Mouse (Mus musculus) adrenal gland, postnatal 36 days (tissue): ENCODE results near the gene Jarid2. TPM values are rescaled to one million over a fixed set of nuclear protein-coding genes. Genes with fewer than 3 reads are reported as not detected.

Source experiments
- DNase-seq, 2 experiments: peaks; one replicate each; pipeline ENCODE4 v3.0.0; 2021; ENCODE audit warnings: mixed read lengths in 1 of 2
- total RNA-seq, 2 experiments: library from RNA; stranded (reverse); gene quantifications; 2 replicates each; pipeline ENCODE4 v1.2.3; 2021

Jarid2 gene
- total RNA-seq, 2 experiments from 2014 or later, result 35.8 to 40.6 TPM

DNA sequence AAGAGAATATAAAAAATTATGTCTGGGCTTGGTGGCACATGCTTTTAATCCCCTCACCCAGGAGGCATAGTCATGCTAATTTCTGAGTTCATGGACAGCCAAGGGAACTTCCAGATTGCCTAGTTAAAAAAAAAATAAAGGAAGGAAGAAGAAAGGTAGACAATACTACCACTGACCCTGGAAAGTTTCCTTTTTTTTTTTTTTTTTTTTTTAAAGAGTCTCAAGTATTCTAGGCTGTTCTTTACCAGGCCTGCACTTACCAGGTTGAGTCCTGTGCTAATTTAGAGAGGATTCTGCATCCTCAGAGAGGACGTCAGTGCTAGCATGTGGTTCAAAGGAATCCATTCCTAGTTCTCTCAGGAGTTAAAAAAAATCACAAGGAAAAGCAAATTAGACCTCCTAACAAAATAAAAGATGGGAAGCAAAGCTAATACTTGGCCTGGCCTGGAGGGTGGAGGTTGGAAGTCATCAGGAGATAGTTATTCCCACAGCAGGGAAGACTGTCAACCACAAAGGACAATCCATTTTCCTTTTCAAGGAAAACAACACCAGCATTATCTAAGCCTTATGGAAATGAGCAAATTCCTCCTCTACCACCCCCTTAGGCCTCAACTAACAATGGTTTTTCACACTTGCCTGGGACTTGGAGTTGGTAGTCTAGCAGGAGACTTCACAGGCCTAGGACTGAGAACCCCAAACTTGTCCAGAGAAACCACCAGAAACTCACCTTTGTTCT, 961 bp upstream of the Jarid2 start:
- DNase-seq, result no peak

DNA sequence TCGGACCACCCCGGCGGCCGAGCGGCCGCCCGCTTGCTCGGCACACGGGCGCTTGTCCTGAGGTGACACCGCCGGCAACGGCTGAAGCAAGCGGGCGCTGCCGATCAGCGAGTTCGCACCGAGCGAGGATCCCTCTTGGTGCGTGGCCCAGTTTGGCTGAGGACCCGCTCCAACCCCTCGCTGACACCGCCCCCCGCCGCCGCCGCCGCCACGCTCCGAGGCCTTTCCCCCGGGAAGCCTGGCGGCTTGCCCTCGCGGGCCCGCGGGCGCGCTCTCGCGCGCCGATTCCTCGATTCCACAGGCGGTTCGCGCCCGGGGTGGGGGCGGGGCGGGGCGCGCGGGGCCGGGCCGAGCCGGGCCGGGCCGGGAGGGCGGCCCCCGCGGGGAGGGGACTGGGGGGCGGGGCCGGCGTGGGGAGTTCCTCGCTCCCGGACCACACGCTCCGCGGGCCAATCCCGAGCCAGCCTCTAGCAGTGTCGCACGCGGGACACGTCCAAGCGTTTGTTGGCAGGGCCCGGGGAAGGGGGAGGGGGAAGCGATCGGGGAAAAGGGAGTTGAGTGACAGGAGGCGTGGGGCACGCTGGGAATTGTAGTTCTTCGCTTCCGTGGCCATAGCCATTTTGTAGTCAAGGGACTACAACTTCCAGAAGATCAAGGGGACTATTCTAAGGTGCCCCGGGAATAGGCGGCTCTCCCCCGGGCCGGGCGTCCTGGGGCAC, 1.0 kb downstream of the Jarid2 start:
- peak; percentile 100 for DNase-seq

DNA sequence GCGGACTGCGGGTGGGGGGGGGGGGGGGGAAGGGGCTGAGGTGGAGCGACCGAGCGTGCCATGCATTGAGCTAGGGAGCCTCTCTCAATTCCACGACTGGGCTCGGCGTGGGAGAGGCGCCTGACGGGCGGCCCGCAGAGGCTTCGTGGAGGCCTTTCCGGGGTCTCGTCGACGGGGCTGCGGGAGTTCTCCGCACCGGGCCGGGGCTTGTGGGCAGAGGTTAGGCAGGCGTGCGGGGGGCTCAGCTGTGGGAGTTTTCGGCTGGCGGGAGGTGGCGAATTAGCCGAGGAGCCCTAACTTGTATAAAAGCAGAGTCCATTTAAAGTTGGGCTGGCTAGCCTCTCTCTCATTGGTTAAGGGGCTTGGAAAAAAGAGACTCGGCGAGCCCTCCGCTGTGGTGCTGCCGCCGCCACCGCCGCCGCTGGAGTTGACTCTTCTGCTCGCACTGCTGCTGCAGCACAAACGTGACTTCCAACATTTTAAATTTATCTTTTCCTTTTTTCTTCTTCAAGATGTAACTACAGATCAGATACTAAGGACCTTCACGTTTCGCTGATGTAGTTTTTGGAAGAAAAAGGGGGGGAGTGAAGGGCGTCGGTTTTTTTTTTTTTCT, 1.8 kb downstream of the Jarid2 start:
- DNase-seq, result peak; percentile 90 to 93

DNA sequence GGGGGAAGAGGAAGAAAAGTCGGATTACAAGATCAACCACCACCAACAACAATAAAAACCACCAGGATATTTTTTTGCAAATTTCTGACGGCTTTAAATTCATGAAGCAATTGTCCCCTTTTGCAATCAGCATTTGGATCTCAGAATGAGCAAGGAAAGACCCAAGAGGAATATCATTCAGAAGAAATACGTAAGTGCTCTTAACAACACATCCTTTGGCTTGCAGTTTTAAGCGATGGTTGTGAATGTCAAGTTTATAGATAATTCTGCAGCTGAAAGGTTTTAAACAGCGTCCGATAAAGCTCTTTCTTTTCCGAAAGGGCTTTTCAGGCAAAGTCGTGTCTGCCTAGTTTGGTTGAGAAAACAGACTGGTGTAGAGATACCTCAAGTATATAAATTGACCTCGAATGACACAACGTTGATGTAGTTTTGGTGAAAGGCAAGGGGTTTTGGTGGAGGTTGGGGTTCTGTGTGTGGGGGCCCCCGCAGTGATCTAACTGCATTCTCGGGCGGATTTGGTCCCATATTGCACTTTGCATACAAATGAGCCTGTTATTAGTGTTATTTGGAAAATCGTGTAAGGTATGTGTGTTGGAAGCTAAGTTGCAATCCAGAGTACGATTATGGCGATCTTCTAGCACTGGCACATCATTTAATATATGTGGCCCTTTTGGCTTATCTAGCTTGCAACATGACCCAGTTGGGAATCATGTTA, 2.6 kb downstream of the Jarid2 start:
- DNase-seq, result no peak

DNA sequence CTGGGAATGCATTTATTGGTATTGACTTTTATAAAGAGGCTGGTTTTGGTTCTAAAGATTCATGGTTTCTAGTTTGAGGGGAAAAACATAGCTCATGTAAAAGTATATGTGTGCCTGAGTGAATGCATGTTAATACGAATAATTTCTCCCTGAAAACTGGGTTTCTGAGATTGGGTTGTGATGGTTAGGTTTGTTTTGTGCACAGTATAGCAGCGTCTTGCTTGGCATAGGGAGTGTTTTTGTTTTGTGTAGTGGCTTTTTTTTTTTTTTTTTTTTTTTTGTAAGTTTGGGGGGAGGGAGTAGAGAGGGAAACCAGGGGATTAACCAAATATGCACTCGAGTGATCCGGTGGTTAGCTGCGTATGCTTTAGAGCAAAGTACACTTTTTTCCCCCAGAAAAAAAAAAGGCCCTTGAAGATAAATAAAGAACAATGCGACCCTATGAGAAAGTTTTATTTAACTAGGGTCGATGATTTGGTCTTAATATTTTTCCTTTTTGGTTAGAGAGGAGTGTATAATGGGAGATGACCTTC, 3.2 kb downstream of the Jarid2 start:
- DNase-seq, result no peak

DNA sequence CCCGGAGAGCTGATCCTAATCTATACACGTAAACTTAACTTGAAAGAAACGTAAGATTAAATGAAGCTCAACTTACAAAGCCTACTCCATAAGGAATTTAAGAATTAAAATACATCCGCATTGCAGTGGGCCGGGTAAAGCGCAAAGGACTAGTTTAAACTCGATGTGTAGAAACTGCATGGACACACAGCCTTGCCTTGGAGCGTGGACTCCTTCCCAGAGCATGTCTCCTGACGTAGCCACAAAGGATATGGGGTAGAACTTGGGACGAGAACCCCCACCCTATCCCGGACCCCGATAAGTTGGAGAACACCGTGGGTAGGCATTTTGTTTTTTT, 3.7 kb downstream of the Jarid2 start:
- DNase-seq, result no peak

DNA sequence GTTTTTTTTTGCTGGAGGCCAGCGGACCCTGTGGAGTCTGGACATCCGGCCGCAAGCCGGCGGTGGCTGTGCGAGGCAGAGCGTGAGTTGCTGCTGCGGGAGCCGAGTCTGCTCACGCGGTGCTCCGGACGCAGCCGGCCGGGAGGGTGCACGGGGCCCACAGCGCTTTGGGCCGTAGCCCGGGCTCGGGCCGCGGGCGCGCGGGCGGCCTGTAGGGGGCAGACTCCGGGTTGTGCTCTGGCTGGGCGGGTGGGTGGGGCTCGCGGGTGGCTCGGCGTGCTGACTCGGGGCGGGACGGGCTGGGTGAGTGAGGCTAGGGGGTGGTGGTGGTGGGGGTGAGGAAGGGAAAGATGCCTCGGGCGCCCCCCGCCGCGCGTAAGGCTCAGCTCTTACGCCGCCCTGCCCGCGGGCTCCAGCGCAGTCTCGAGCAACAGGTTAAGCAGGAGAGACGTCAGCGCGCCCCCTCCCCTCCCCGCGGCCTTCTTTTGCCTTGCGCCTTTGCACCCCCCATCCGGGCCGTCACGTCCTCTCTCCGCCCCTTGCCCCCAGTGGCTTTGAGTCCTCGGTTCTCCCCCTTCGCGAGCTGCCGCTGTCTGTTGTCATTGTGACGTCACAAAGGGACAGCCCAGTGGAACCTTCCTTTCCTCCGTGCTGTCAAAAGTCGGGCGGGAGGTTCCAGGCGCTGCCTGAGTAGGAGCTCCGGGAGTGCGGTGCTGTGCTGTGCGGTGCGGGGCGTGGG, 4.3 kb downstream of the Jarid2 start:
- DNase-seq, result peak; percentile 92 to 96

DNA sequence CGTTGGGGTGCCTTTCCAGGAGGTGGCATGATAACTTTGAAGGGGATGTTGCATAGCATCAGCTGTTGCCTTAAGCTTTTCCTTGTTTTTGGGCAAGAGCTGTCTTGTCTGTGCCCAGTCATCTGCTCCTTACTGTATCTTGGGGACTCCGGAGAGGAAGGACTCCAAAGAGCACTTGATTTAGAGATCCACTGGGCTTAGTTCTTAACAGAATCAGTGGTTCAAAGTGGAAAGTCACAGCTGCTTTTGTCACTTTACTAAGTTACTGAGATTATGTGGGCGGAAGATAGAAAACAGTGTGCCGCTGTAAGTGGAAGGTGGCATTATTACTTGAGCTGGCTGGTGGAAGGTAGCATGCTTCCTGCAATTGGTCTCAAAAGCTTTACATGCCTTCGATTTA, 5.2 kb downstream of the Jarid2 start:
- no peak for DNase-seq

DNA sequence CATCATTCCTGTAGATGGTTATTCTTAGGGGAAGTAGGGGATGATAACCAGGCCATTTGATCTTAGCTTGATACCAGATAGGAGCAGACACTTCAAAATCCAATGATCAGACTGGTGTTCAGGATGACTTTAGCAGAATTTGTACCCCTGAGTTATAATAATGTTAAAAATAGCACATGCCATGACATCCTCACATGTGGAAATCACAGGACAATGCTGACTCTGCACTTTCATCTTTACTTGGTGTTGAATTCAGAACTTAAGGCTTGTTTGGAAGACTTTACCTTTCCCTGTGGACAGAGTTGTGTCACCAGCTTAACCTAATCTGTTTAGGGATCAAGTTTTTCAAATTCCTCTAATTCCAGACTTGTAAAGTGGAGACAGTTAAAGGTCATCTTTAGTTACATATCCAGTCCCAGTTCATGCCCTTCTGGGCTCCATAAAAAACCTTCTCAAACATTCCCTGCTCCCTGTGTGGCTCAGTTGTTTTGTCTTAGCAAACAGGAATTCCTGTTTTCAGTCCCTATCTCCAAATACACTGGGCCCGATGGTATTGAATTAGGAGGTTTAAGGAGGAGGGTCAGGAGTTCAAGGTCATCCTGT, 5.9 kb downstream of the Jarid2 start:
- DNase-seq, result no peak

DNA sequence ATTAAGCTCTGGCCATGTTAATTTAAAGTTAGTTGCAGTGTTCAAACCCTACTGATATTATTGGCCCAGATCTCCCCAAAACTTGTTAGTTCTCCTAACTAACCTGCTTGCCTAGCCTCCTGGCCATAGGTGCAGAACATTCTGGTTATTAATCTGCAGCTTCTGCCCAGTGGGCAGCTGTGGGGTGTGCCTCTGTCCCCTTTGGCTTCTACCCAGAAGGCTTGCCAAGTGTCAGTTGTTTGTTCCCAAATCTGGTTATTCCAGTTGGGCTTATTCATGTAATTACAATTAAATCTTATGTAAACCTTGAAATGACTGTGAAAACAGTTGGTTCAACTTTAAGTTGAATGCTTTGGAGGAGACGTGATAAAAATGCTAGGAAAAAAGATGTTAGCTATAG, 8.0 kb downstream of the Jarid2 start:
- no peak for DNase-seq

DNA sequence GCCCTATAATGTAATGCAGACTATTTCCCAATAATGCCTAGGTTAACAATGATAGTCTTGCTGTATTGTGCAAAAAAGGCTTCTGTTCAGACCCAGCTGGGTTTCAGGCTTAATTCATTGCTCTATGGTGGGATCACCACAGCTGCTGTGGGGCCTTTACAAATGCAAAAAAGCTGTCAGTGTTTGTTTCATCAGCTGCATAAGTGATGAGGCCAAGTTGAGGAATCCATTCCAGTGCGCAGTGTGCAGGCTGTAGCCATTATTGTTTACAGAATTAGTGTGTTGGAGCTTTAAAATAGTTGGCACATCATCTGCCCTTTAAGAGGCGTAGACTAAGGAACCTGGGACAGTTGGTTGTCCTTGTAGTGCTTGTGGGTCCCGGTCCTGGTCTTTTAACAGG, 22.5 kb downstream of the Jarid2 start:
- no peak for DNase-seq

DNA sequence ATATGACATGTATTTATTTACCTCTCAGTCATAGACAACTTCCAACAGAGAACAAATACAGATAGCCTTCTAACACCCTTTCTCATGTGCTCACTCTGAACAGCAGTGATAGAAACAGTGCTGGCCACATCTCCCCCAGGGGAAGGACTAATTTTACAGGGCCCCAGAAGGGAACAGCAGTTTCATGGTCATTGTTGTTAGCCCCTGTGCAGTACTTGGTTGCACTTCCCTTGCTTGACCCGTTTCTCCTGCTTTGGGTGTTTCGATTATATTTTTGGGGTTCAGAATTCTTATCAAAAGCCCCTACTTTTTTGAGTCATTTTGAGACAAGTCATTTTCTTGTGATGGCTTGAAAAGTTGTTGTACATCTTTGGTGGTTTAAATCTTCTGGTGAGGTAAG, 23.9 kb downstream of the Jarid2 start:
- DNase-seq, result no peak

DNA sequence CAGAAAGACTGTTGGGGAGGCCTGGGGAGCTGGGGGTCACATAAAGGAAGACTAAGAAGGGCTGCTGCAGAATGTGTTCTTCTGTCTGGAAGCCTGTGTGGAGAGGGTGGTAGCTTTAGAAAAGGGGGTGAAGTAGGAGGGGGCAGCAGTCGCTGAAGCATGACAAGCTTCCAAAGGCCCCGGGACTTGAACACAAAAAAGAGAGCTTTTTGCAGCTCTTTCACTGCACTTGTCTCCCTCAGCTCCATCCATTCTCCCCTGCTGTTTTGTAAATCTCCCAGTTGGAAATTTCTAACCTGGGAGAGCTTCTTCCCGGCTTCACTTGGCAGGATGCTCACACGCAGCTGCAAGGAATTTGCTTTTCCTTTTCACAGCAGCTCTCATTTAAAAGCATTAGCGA, 26.2 kb downstream of the Jarid2 start:
- DNase-seq, result no peak

DNA sequence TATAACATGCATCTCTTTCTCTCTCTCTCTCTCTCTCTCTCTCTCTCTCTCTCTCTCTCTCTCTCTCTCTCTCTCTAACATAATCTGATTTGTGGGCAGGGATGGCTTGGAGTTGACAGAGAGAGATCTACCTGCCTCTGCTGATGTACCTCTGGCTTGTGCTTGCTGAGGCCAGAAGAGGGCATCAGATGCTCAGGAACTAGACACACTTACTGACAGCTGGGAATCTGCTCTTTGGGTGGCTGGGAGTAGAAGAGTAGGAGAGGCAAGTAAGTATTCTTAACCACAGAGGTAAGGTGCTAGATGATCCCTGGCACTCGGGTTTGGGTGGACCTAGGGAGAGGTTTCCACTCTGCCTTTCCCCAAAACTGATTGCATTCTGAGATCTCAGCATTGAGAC, 29.5 kb downstream of the Jarid2 start:
- no peak for DNase-seq

DNA sequence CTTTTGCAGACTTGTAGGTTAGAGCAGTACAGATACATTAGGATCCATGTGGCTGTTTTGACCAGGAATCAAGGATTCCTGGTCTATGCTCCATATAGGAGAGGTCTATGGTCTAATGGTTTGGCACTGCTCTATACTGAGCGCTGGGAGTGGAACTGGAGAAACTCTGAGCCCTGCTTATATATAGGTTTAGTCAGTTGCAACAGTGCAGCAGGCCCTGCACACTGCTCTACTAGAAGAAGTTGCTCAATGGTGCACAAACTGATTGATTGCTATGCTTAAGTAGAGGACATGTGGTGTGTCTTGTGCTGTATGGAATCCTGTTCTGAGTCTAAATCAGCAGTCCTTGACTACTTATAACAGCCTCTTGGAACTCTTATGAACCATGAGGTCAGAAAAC, 31.5 kb downstream of the Jarid2 start:
- no peak for DNase-seq

DNA sequence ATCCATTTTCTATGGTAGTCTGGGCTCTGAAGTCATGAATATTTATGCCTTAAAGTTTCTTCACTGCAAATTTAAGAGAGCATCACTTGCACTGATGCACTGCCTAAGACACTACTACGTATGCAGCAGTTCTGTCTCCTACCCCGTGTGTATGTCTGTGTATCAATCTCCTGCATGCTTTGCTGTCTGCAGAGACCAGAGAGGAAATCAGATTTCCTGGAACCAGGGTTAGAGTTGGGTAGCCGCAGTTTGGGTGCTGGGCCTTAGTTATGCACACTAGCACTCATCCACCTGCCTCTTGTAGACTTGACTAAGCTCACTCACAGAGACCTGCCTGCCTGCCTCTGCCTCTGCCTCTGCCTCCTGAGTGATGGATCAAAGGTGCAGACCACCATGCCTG, 33.8 kb downstream of the Jarid2 start:
- no peak for DNase-seq

DNA sequence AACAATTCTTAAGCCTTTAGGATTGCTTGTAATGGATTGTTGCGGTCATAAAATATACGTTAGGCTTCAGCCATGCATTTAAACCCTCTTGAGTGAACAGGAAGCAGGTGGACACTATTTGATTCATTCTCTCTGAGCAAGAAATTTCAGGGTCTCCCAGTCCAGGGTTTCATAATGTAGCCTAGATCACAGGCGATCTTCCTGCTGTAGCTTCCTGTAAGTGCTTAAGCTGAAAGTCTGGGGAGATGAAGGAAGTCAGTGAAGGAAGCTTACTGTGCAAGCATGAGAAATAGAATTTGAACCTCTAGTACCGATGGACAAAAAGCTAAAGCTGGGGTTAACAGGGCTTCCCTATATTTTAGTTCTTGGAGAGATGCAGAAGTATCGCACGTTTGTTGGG, 38.5 kb downstream of the Jarid2 start:
- no peak for DNase-seq

DNA sequence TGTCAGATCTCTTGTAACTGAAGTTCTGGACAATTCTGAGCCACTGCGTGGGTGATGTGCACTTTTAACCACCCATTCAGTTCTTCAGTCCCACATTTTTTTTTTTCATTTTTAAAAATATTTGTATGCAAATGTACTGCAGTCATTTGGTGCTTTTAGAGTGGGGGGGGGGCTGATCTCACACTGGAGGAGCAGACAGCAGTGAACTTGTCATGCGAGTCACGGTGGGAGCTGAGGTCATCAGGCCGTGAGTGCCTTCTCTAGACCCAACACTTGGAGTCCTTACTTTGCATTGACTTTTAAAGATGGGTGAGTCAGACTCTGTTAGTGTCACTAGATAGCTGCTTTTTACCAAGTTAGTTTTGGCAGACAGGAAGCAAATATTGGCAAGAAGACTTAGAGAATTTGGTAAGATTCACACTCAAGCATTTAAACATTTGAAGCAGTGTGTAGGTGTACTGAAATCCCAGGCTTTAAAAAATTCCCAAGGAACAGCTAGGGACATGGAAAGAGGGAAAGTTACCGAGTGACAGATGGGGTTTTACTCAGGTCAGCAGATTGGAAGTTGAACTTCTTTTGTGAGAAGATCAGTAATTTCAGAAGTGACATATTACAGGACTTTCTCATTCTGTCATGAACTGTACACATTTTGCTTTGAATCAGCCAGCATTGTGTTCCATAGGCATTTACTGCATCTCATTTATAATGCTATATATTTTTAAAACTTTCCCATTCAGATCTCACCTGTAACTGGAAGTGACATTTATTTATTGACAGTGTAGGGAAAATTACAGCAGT, 41.7 kb downstream of the Jarid2 start:
- DNase-seq, result peak; percentile 29 to 32

DNA sequence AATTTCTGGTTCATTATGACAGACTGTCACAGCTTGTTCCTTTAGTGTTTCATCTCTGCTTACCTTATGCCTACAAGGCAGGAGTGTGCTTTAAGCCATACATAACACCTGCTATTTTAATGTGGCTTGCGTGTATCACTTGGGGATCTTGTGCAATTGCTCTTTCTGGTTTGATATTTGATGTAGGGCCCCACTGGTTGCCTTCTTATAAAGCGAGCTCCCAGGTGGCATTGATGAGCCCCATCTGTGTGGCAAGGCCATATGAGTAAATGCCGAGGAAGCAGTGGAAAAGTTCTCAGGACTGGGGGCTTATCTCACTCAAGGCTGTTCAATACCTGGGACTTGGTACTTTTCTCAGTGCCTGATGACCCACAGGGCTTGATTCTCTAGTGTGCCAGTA, 43.5 kb downstream of the Jarid2 start:
- no peak for DNase-seq

DNA sequence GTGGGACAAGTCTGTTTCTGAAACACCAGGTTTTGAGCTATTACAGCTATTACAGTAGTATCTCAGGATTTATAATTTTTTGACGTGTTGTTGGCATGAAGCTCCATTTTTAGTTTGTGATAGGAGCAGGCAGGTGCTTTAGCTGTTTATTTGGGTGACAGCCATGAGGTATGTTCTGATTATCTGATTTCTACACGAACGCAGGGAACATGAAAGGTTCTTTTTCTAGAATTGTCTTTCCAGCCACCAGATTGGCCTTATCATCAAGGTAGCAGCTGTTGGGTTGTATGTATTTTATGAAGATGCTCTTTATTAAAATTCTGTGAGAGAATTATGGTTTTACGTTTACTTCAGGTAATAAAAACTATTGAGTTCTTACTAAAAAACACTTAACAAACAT, 45.1 kb downstream of the Jarid2 start:
- DNase-seq, result no peak

DNA sequence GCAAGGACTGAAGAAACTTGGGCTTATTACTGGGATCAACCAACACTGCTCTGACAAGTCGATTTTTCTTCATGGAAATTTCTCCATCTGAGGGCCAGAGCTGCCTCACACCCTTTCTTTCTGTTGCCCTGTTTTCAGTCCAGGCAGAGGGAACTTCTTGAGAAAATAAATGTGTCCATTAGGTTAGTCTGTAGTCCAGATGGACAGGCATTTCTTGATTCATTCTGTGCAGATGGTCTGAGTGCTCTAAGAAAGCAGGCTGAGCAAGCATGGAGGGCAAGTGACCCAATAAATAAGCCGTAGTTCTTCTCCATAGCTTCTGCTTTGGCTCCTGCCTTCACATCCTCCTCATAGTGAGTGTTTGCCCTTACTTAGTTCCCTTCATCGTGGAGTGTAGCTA, 46.1 kb downstream of the Jarid2 start:
- no peak for DNase-seq
